Mouse (Mus musculus): Measurements from ENCODE around the gene Acly. TPM values are rescaled to one million over a fixed set of nuclear protein-coding genes. Genes with fewer than 3 reads are reported as not detected.
A peak's percentile ranks its signal among the peaks of the same experiment; 100 is the strongest.

The Acly gene
- polyA plus RNA-seq (2012; rRNA removed) (108 and 118 TPM in 2 replicates), polyA plus RNA-seq (2014; fragmentation: Nextera tagmentation; extraction: Ambion mirVana) (156 and 159 TPM in 2 replicates)

GRCm38 (mm10) chr11:100527458-100528374, at the start of gene Acly:
Gene Acly, minus strand, starts transcription at chr11:100528000.
- H3K4me3 ChIP-seq (replicated peaks; ENCODE audit: low read length): peak within 1 kb of the TSS; percentile 83
- no peaks in the 10 kb centered on the region for H3K9me3 ChIP-seq (ENCODE audit: control insufficient read depth, low read length)
- peak; percentile 98 for ATAC-seq (ENCODE audit: low FRiP score, low read depth)
- peak within 1 kb of the TSS; percentile 88 for H3K27ac ChIP-seq (replicated peaks; ENCODE audit: low read depth, low read length)
- H3K4me2 ChIP-seq (replicated peaks; ENCODE audit: low read depth, low read length, severe bottlenecking): peak within 1 kb of the TSS; percentile 89
- no peaks in the 10 kb centered on the region for H3K27me3 ChIP-seq (ENCODE audit: control insufficient read depth, insufficient read depth, low read length)
- WGBS: under 1% methylated on average over 49 of the region's 54 CpGs
- peaks cover 20% of the 10 kb centered on the region for H3K4me1 ChIP-seq (ENCODE audit: control insufficient read depth, insufficient read depth, low read length)
- DNase-seq (ENCODE audit: low spot score): peak; percentile 99
- TF ChIP-seq POLR2A (IDR thresholded peaks at IDR 0.05; ENCODE audit: borderline replicate concordance, extremely low read depth, insufficient read depth, insufficient read length): peak; percentile 96; the same call in 1 of the 2 replicates
- peak within 1 kb of the TSS; percentile 83 for H3K9ac ChIP-seq (ENCODE audit: low read depth, low read length, severe bottlenecking)
- H3K36me3 ChIP-seq (ENCODE audit: control insufficient read depth, insufficient read depth, low read length): peaks cover 12% of the 10 kb centered on the region

- DNase-seq (ENCODE audit: low spot score): no peak
- 66% methylated on average over 21 of the region's 21 CpGs for WGBS
- H3K4me3 ChIP-seq (replicated peaks; ENCODE audit: low read length): no peak overlapping the region
- H3K9ac ChIP-seq (ENCODE audit: low read depth, low read length, severe bottlenecking): no peak overlapping the region
- 0 out of 2 replicates have a peak, but pooled peaks cover under 1% of the 10 kb centered on the region for H3K27me3 ChIP-seq (ENCODE audit: control insufficient read depth, insufficient read depth, low read length)
- no peaks in the 10 kb centered on the region for H3K4me1 ChIP-seq (ENCODE audit: control insufficient read depth, insufficient read depth, low read length)
- peaks cover 29% of the 10 kb centered on the region for H3K36me3 ChIP-seq (ENCODE audit: control insufficient read depth, insufficient read depth, low read length)
- TF ChIP-seq POLR2A (IDR thresholded peaks at IDR 0.05; ENCODE audit: borderline replicate concordance, extremely low read depth, insufficient read depth, insufficient read length): no peak
- ATAC-seq (ENCODE audit: low FRiP score, low read depth): no peak
- no peak overlapping the region for H3K4me2 ChIP-seq (replicated peaks; ENCODE audit: low read depth, low read length, severe bottlenecking)
- no peaks in the 10 kb centered on the region for H3K9me3 ChIP-seq (ENCODE audit: control insufficient read depth, low read length)
- H3K27ac ChIP-seq (replicated peaks; ENCODE audit: low read depth, low read length): peak overlapping the region; percentile 20; the same call in 1 of the 2 replicates
Measured at GRCm38 (mm10) chr11:100576256-100576655, 48.5 kb upstream of the Acly start.

GRCm38 (mm10) chr11:100575484-100575855, 47.7 kb upstream of the Acly start:
- Histone ChIP-seq H3K4me2 (replicated peaks; ENCODE audit: low read depth, low read length, severe bottlenecking) (peak overlapping the region; percentile 72), H3K4me1 (ENCODE audit: control insufficient read depth, insufficient read depth, low read length) (0 out of 2 replicates have a peak, but pooled peaks cover 4% of the 10 kb centered on the region), H3K9ac (ENCODE audit: low read depth, low read length, severe bottlenecking) (peak overlapping the region; percentile 68), H3K27ac (replicated peaks; ENCODE audit: low read depth, low read length) (no peak overlapping the region), H3K9me3 (ENCODE audit: control insufficient read depth, low read length) (no peaks in the 10 kb centered on the region), H3K4me3 (replicated peaks; ENCODE audit: low read length) (peak overlapping the region; percentile 62), H3K36me3 (ENCODE audit: control insufficient read depth, insufficient read depth, low read length) (peaks cover 22% of the 10 kb centered on the region), H3K27me3 (ENCODE audit: control insufficient read depth, insufficient read depth, low read length) (peaks cover 6% of the 10 kb centered on the region; the same call in 1 of the 2 replicates)
- TF ChIP-seq POLR2A (IDR thresholded peaks at IDR 0.05; ENCODE audit: borderline replicate concordance, extremely low read depth, insufficient read depth, insufficient read length): no peak
- DNase-seq (ENCODE audit: low spot score): no peak
- 0 out of 2 replicates have a peak, but pooled peaks have one; percentile 5 for ATAC-seq (ENCODE audit: low FRiP score, low read depth)
- WGBS: 44% methylated on average over 2 of the region's 2 CpGs

GRCm38 (mm10) chr11:100574708-100575483, 47.1 kb upstream of the Acly start, which contains the start of gene Cnp:
Gene Cnp, plus strand, starts transcription at chr11:100574904.
- Histone ChIP-seq H3K4me1 (ENCODE audit: control insufficient read depth, insufficient read depth, low read length) (0 out of 2 replicates have a peak, but pooled peaks cover 4% of the 10 kb centered on the region), H3K36me3 (ENCODE audit: control insufficient read depth, insufficient read depth, low read length) (peaks cover 16% of the 10 kb centered on the region), H3K27ac (replicated peaks; ENCODE audit: low read depth, low read length) (peak within 1 kb of the TSS; percentile 61), H3K4me3 (replicated peaks; ENCODE audit: low read length) (peak within 1 kb of the TSS; percentile 62), H3K9me3 (ENCODE audit: control insufficient read depth, low read length) (no peaks in the 10 kb centered on the region), H3K4me2 (replicated peaks; ENCODE audit: low read depth, low read length, severe bottlenecking) (peak within 1 kb of the TSS; percentile 72), H3K9ac (ENCODE audit: low read depth, low read length, severe bottlenecking) (peak within 1 kb of the TSS; percentile 68), H3K27me3 (ENCODE audit: control insufficient read depth, insufficient read depth, low read length) (peaks cover 6% of the 10 kb centered on the region; the same call in 1 of the 2 replicates)
- WGBS: 1% methylated on average over 47 of the region's 47 CpGs
- peak; percentile 74 for ATAC-seq (ENCODE audit: low FRiP score, low read depth)
- no peak for TF ChIP-seq POLR2A (IDR thresholded peaks at IDR 0.05; ENCODE audit: borderline replicate concordance, extremely low read depth, insufficient read depth, insufficient read length)
- DNase-seq (ENCODE audit: low spot score): peak; percentile 58

Measured in limb, embryonic 14.5 days (tissue).